Mouse (Mus musculus) CH12.LX (cell line): ENCODE data around the gene Gm44790. TPM values are rescaled to one million over a fixed set of nuclear protein-coding genes. Genes with fewer than 3 reads are reported as not detected.

ENCODE experiments used
- DNase-seq: peaks from one replicate; pipeline ENCODE4 v3.0.0-alpha.2; 2013; ENCODE audit errors: extremely low read depth
- H3K27ac ChIP-seq: 2 replicates; pipeline ENCODE4 v1.5.1; 2012; ENCODE audit warnings: low read depth, mild to moderate bottlenecking, control low read depth, moderate library complexity; ENCODE audit not compliant: insufficient read depth
- H3K27me3 ChIP-seq: replicated peaks from 2 replicates; pipeline ENCODE3; 2012; ENCODE audit warnings: inconsistent platforms
- H3K36me3 ChIP-seq, 2 experiments: replicated peaks in 1 of 2; 2 replicates each; pipeline versions ENCODE3 to v1.6.1; 2012; ENCODE audit warnings: inconsistent platforms in 1 of 2, low read length in 1 of 2, mild to moderate bottlenecking in 1 of 2, mixed read lengths in 1 of 2, moderate library complexity in 1 of 2; ENCODE audit not compliant: control insufficient read depth in 1 of 2, insufficient read depth in 1 of 2
- H3K4me1 ChIP-seq, 2 experiments: 2 replicates each; pipeline ENCODE4 v1.6.1; 2012; ENCODE audit warnings: inconsistent platforms in 1 of 2, moderate library complexity in 1 of 2; ENCODE audit not compliant: insufficient read depth in 2 of 2, control insufficient read depth in 1 of 2
- H3K4me2 ChIP-seq: 2 replicates; pipeline ENCODE4 v1.6.1; 2012; ENCODE audit warnings: low read depth, mild to moderate bottlenecking, control low read depth; ENCODE audit not compliant: poor library complexity, insufficient read depth, severe bottlenecking
- H3K4me3 ChIP-seq, 3 experiments: fragments of 150-350 bp in 1 of 3; sonication (generic) in 1 of 3; replicated peaks in 1 of 3; 2 replicates each; pipeline versions ENCODE3 to v1.5.1; 2011 to 2012; ENCODE audit warnings: low read depth in 2 of 3, low read length in 2 of 3, mild to moderate bottlenecking in 2 of 3, moderate library complexity in 2 of 3, control low read depth in 1 of 3, improper control_type of control experiment in 1 of 3, inconsistent platforms in 1 of 3, mixed read lengths in 1 of 3; ENCODE audit not compliant: poor library complexity in 1 of 3
- H3K79me2 ChIP-seq: replicated peaks from 2 replicates; pipeline ENCODE4 v1.6.1; 2012; ENCODE audit warnings: mild to moderate bottlenecking, moderate library complexity; ENCODE audit not compliant: control insufficient read depth, poor library complexity, insufficient read depth, severe bottlenecking; ENCODE audit errors: extremely low read depth
- H3K9ac ChIP-seq: 2 replicates; pipeline ENCODE4 v1.6.1; 2012; ENCODE audit warnings: low read depth, mild to moderate bottlenecking, control low read depth, moderate library complexity; ENCODE audit not compliant: insufficient read depth
- H3K9me3 ChIP-seq: replicated peaks from 2 replicates; pipeline ENCODE3; 2012; ENCODE audit warnings: low read length, inconsistent platforms, mixed read lengths
- CHD2 ChIP-seq: IDR thresholded peaks from 2 replicates; pipeline ENCODE4 v1.6.1; 2011; ENCODE audit warnings: low read length, improper control_type of control experiment
- E2F4 ChIP-seq: IDR thresholded peaks from 2 replicates; pipeline ENCODE4 v1.6.1; 2011; ENCODE audit warnings: low read depth, low read length, improper control_type of control experiment; ENCODE audit not compliant: insufficient replicate concordance
- HCFC1 ChIP-seq: IDR thresholded peaks from 2 replicates; pipeline ENCODE4 v1.6.1; 2012; ENCODE audit warnings: low read depth, mild to moderate bottlenecking, inconsistent platforms, low read length, improper control_type of control experiment
- IRF4 ChIP-seq: IDR thresholded peaks from 2 replicates; pipeline ENCODE4 v1.6.1; 2014; ENCODE audit warnings: low read depth, mild to moderate bottlenecking, inconsistent platforms, low read length, improper control_type of control experiment
- JUN ChIP-seq: IDR thresholded peaks from 2 replicates; pipeline ENCODE4 v1.6.1; 2011; ENCODE audit warnings: low read depth, mild to moderate bottlenecking, low read length, improper control_type of control experiment, moderate library complexity; ENCODE audit not compliant: insufficient read depth
- JUND ChIP-seq: conservative IDR thresholded peaks from 2 replicates; pipeline ENCODE4 v1.6.1; 2011; ENCODE audit warnings: low read depth, low read length, improper control_type of control experiment
- MAFK ChIP-seq: IDR thresholded peaks from 2 replicates; pipeline ENCODE4 v1.6.1; 2011; ENCODE audit warnings: low read length, improper control_type of control experiment; ENCODE audit not compliant: insufficient replicate concordance
- MAX ChIP-seq: IDR thresholded peaks from 2 replicates; pipeline ENCODE4 v1.6.1; 2011; ENCODE audit warnings: low read length, improper control_type of control experiment
- NELFE ChIP-seq: IDR thresholded peaks from 2 replicates; pipeline ENCODE4 v1.6.1; 2011; ENCODE audit warnings: low read depth, low read length, improper control_type of control experiment
- PAX5 ChIP-seq: IDR thresholded peaks from 2 replicates; pipeline ENCODE4 v1.6.1; 2012; ENCODE audit warnings: low read length, inconsistent platforms, mixed read lengths
- POLR2A ChIP-seq: IDR thresholded peaks from 2 replicates; pipeline ENCODE4 v1.6.1; 2011; ENCODE audit warnings: low read depth, mild to moderate bottlenecking, improper control_type of control experiment, low read length
- POLR2AphosphoS2 ChIP-seq: IDR thresholded peaks from 2 replicates; pipeline ENCODE4 v1.6.1; 2011; ENCODE audit warnings: low read depth, low read length, improper control_type of control experiment
- RCOR1 ChIP-seq: conservative IDR thresholded peaks from 2 replicates; pipeline ENCODE4 v1.6.1; 2012; ENCODE audit warnings: low read depth, mild to moderate bottlenecking, inconsistent platforms, low read length, improper control_type of control experiment
- SIN3A ChIP-seq: IDR thresholded peaks from 2 replicates; pipeline ENCODE4 v1.6.1; 2012; ENCODE audit warnings: low read length, improper control_type of control experiment, inconsistent platforms
- SMC3 ChIP-seq: IDR thresholded peaks from 2 replicates; pipeline ENCODE4 v1.6.1; 2011; ENCODE audit warnings: low read depth, low read length, improper control_type of control experiment
- TBP ChIP-seq: conservative IDR thresholded peaks from 2 replicates; pipeline ENCODE4 v1.6.1; 2011; ENCODE audit warnings: low read depth, low read length, improper control_type of control experiment
- TCF12 ChIP-seq: IDR thresholded peaks from 2 replicates; pipeline ENCODE4 v1.6.1; 2014; ENCODE audit warnings: low read depth, mild to moderate bottlenecking, inconsistent platforms, low read length, improper control_type of control experiment
- UBTF ChIP-seq: IDR thresholded peaks from 2 replicates; pipeline ENCODE4 v1.6.1; 2012; ENCODE audit warnings: low read depth, mild to moderate bottlenecking, inconsistent platforms, low read length, improper control_type of control experiment, moderate library complexity
- USF2 ChIP-seq: conservative IDR thresholded peaks from 2 replicates; pipeline ENCODE4 v1.6.1; 2011; ENCODE audit warnings: low read depth, low read length, improper control_type of control experiment
- ZC3H11A ChIP-seq: IDR thresholded peaks from 2 replicates; pipeline ENCODE4 v1.6.1; 2012; ENCODE audit warnings: low read depth, mild to moderate bottlenecking, inconsistent platforms, low read length, improper control_type of control experiment
- ZMIZ1 ChIP-seq: IDR thresholded peaks from 2 replicates; pipeline ENCODE4 v1.6.1; 2012; ENCODE audit warnings: low read depth, mild to moderate bottlenecking, inconsistent platforms, low read length, improper control_type of control experiment
- ZNF384 ChIP-seq: IDR thresholded peaks from 2 replicates; pipeline ENCODE4 v1.6.1; 2012; ENCODE audit warnings: low read depth, low read length, improper control_type of control experiment, inconsistent platforms
- dilution Hi-C: fragments of 300-500 bp; cut with MboI; formaldehyde crosslinking; loops from 2 replicates; pipeline ENCODE4 v1.14.3; 2020; ENCODE audit warnings: low sequenced_read_pairs; ENCODE audit not compliant: extremely low pct_unique_long_range_greater_than_20kb, extremely low pct_ligation_motif_present
- in situ Hi-C: fragments of 300-500 bp; cut with MboI; formaldehyde crosslinking; loops from 3 replicates; pipeline ENCODE4 v1.14.3; 2019; ENCODE audit warnings: low sequenced_read_pairs, low pct_ligation_motif_present, low pct_unique_long_range_greater_than_20kb, mixed read lengths
- polyA plus RNA-seq: library from polyadenylated mRNA; unstranded; fragments of >175 nt; gene quantifications from 2 replicates; pipeline ENCODE4 v1.2.1, GENCODE M21; 2012; ENCODE audit warnings: low read depth; ENCODE audit not compliant: insufficient read length
- total RNA-seq, 2 experiments: library from RNA; depleted of rRNA; stranded (reverse); fragments of 300-350 nt in 1 of 2; fragments of >200 nt in 1 of 2; gene quantifications; 2 replicates each; pipeline ENCODE4 v1.2.3; 2012 to 2014

Gm44790 gene
- total and polyA plus RNA-seq, 3 experiments, result not detected

DNA sequence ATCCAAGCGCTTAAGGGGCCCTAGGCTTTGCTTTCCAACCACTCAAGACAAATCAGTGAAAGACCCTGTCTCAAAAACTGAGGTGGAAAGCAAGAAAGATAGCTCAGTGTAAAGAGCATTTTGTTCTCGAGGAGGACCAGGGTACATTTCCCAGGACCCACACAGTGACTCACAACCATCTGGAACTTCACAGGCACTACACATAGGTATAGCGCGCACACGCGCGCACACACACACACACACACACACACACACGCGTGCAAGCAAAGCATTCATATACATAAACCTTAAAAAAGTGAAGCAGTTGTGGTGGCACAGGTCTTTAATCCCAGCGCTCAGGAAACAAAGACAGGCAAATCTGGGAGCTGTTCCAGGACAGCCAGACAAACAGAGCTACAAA is 15.1 kb downstream of the Gm44790 start:
- dilution Hi-C loops, result no loop called here
- no peak overlapping the region for H3K9ac ChIP-seq
- peaks cover 23 to 43% of the 10 kb centered on the region in 2 experiments for H3K36me3 ChIP-seq
- H3K4me3 ChIP-seq, result no peak overlapping the region
- no peak for DNase-seq
- no peak overlapping the region for H3K27ac ChIP-seq
- in situ Hi-C loops, result no loop called here
- no peaks in the 10 kb centered on the region; the same call in 1 of the 2 replicates for H3K79me2 ChIP-seq
- H3K9me3 ChIP-seq, result no peaks in the 10 kb centered on the region
- H3K27me3 ChIP-seq, result no peaks in the 10 kb centered on the region
- TF ChIP-seq HCFC1 (no peak), RCOR1 (no peak), POLR2A (no peak), JUN (no peak), JUND (no peak), TBP (no peak), IRF4 (no peak), UBTF (no peak), POLR2AphosphoS2 (no peak), SIN3A (no peak), ZC3H11A (no peak), ZNF384 (no peak), CHD2 (no peak)
- H3K4me2 ChIP-seq, result no peak overlapping the region
- peaks cover 2 to 23% of the 10 kb centered on the region in 2 experiments; a peak in 3 of 4 replicates for H3K4me1 ChIP-seq

DNA sequence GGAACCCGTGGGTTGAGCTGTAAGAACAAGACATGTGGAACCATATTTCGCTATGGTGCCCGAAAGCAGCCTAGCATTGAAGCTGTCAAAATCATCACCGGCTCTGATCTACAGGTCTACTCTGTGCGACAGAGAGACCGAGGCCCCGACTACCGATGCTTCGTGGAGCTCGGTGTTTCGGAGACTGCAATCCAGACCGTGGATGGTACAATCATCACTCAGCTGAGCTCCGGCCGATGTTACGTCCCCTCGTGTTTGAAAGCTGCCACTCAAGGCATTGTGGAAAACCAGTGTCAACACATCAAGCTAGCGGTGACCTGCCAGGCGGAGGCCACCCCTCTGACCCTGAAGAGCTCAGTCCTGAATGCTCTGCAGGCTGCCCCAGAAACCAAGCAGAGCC is 19.1 kb downstream of the Gm44790 start:
- Histone ChIP-seq H3K79me2 (no peaks in the 10 kb centered on the region), H3K4me1 (peaks cover 6 to 23% of the 10 kb centered on the region in 2 experiments), H3K4me3 (no peak overlapping the region), H3K36me3 (peaks cover 26 to 62% of the 10 kb centered on the region in 2 experiments), H3K4me2 (no peak overlapping the region), H3K9ac (no peak overlapping the region), H3K9me3 (no peaks in the 10 kb centered on the region), H3K27ac (no peak overlapping the region), H3K27me3 (no peaks in the 10 kb centered on the region)
- dilution Hi-C loops, result no loop called here
- TF ChIP-seq MAFK (no peak), HCFC1 (no peak), PAX5 (no peak), NELFE (no peak), E2F4 (no peak), ZMIZ1 (no peak), TCF12 (no peak), JUN (no peak), SMC3 (no peak), POLR2A (no peak), USF2 (no peak), MAX (no peak), UBTF (no peak), IRF4 (no peak)
- in situ Hi-C loops, result no loop called here
- no peak for DNase-seq
